Mouse (Mus musculus): ENCODE data around the gene Rps15.

DNA sequence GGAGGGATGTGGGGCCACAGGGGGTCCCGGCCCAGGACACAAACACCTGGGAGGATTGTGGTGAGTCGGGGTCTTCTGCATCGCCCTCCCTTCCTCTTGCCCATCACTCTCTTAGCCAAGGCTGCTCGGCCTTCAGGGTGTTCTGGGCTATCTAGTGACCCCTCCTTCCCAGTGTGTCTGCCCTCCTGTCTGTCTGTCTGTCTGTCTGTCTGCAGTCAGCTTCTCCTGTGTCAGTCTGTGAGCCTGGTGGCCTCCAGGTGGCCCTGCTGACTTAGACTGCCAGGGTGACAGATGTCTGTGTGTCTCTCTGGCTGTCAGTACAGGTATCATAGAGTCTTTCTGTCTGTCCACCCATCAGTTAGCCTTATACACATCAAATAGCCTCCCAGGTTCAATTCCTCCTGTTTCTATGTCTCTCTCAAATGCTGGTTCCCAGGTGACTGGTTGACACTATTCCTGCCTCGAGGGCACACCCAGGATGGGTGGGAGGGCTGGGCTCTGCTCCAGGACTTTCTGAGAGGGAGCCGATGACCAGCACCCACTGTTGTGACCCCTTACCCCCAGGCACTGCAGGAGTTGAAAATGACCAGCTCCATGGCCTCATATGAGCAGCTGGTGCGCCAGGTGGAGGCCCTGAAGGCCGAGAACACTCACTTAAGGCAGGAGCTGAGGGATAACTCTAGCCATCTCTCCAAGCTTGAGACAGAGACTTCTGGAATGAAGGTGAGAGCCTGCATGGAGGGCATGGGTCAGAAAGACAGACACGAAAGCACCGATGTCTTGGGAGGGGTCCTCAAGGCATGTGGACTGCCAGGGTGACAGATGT lies 9.2 kb downstream of the Rps15 start:
- TF ChIP-seq CTCF (IDR thresholded peaks at IDR 0.05; ENCODE audit: borderline replicate concordance, extremely low read depth, insufficient read depth, insufficient read length) (no peak), POLR2A (IDR thresholded peaks at IDR 0.05; ENCODE audit: borderline replicate concordance, extremely low read depth, insufficient read depth, insufficient read length, poor library complexity, severe bottlenecking) (no peak)
